ENCODE assay signal across 9 mouse cellular contexts in the genomic region with DNA sequence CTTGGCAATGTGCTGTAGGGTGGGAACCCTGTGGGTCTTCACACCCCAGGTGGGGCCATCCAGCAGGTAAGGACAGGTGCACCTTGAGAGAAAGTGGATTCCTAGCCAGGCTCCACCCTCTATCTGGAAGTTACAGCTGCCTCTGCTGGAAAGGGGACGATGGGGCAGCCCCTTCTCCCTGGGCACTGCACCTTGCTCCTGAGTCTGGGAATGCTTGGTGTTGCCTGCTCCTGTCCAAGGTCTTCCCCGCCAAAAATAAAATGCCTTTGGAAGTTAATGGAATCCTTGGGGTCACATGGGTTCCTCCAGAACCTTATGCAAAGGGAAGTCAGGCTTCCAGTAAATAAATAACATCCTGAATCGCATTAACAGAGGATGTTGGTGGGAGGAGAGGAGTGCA. TPM values are rescaled to one million over a fixed set of nuclear protein-coding genes. Genes with fewer than 3 reads are reported as not detected.
DNase-seq lines count a peak whose midpoint lies in the region; ATAC-seq and TF ChIP-seq lines count a peak whose summit lies in the region.
"Had no signal": no experiment of that assay in that cellular context is flagged by ENCODE, and none has a peak within 500 bp of the region (broad histone marks: within the 10 kb centered on the region; RNA-seq: fewer than 3 reads in every experiment).

No protein-coding gene starts in this region.

- no peak for ATAC-seq in hindbrain, embryonic 12.5 days (ENCODE audit: low FRiP score)
- no peak for ATAC-seq in hindbrain, embryonic 11.5 days (ENCODE audit: low FRiP score)
- no peak for ATAC-seq in forebrain, postnatal 0 days

- TF ChIP-seq CTCF in forebrain, postnatal 0 days (IDR thresholded peaks at IDR 0.05; ENCODE audit: low read depth): no peak

- H3K4me2 ChIP-seq in hindbrain, embryonic 12.5 days (replicated peaks): peak overlapping the region; percentile 97
- H3K4me2 ChIP-seq in hindbrain, embryonic 11.5 days (replicated peaks; ENCODE audit: low read depth, low read length): no peak overlapping the region
- peak overlapping the region; percentile 65 for H3K4me2 ChIP-seq in forebrain, postnatal 0 days (ENCODE audit: low read depth)

- no peak overlapping the region for H3K9ac ChIP-seq in hindbrain, embryonic 12.5 days
- no peak overlapping the region for H3K9ac ChIP-seq in hindbrain, embryonic 11.5 days (ENCODE audit: low read depth, low read length)
- H3K9ac ChIP-seq in forebrain, postnatal 0 days: peak overlapping the region; percentile 79; the same call in 1 of the 2 replicates

- H3K27ac ChIP-seq in hindbrain, embryonic 12.5 days: no peak overlapping the region
- H3K27ac ChIP-seq in hindbrain, embryonic 11.5 days (ENCODE audit: low read depth, low read length): no peak overlapping the region
- no peak overlapping the region for H3K27ac ChIP-seq in forebrain, postnatal 0 days (ENCODE audit: low read depth, low read length)

- H3K4me3 ChIP-seq in hindbrain, embryonic 12.5 days: peak overlapping the region; percentile 58; the same call in 1 of the 2 replicates
- no peak overlapping the region for H3K4me3 ChIP-seq in hindbrain, embryonic 11.5 days (ENCODE audit: low read depth, low read length)
- peak overlapping the region; percentile 66 for H3K4me3 ChIP-seq in forebrain, postnatal 0 days (ENCODE audit: low read depth, low read length)

- H3K36me3 ChIP-seq in hindbrain, embryonic 12.5 days: no peaks in the 10 kb centered on the region
- no peaks in the 10 kb centered on the region for H3K36me3 ChIP-seq in hindbrain, embryonic 11.5 days (ENCODE audit: control insufficient read depth, insufficient read depth, low read length)
- H3K36me3 ChIP-seq in forebrain, postnatal 0 days (ENCODE audit: insufficient read depth): no peaks in the 10 kb centered on the region

- WGBS in hindbrain, embryonic 12.5 days: 61% methylated on average over 3 of the region's 3 CpGs
- WGBS in hindbrain, embryonic 11.5 days: 67% methylated on average over 3 of the region's 3 CpGs
- 68% methylated on average over 3 of the region's 3 CpGs for WGBS in forebrain, postnatal 0 days

- H3K4me1 ChIP-seq in hindbrain, embryonic 12.5 days: peaks cover 4% of the 10 kb centered on the region; the same call in 1 of the 2 replicates
- H3K4me1 ChIP-seq in hindbrain, embryonic 11.5 days (replicated peaks; ENCODE audit: control insufficient read depth, insufficient read depth, low read length): no peaks in the 10 kb centered on the region
- peaks cover 9% of the 10 kb centered on the region for H3K4me1 ChIP-seq in forebrain, postnatal 0 days (ENCODE audit: insufficient read depth)

- H3K27me3 ChIP-seq in hindbrain, embryonic 12.5 days: peaks cover 17% of the 10 kb centered on the region
- H3K27me3 ChIP-seq in hindbrain, embryonic 11.5 days (ENCODE audit: control insufficient read depth, insufficient read depth, low read length): peaks cover 12% of the 10 kb centered on the region
- H3K27me3 ChIP-seq in forebrain, postnatal 0 days (ENCODE audit: insufficient read depth, low read length): no peaks in the 10 kb centered on the region

- H3K9me3 ChIP-seq in hindbrain, embryonic 12.5 days (replicated peaks): no peaks in the 10 kb centered on the region
- H3K9me3 ChIP-seq in hindbrain, embryonic 11.5 days (ENCODE audit: control insufficient read depth, low read length): no peaks in the 10 kb centered on the region
- H3K9me3 ChIP-seq in forebrain, postnatal 0 days (ENCODE audit: low read length): no peaks in the 10 kb centered on the region

- DNase-seq in hindbrain, embryonic 11.5 days (ENCODE audit: low spot score): no peak
- DNase-seq in cerebellum, postnatal 14 days: peak; percentile 3 to 13
- no peak for DNase-seq in forebrain, postnatal 0 days
- peak; percentile 14 to 47 for DNase-seq in kidney, postnatal 4 days
- DNase-seq in spleen, postnatal 14 days (ENCODE audit: low spot score in 2 of 2): no peak
- DNase-seq in frontal cortex, postnatal 25 days (ENCODE audit: low spot score in 2 of 2): no peak
- DNase-seq: heart, postnatal 14 days; layer of hippocampus, postnatal 36 days had no signal

RNA-seq across cellular contexts. Expression of a gene that starts 1.3 kb away (rescaled TPM):
- 5.9 and 7.8 TPM in 2 replicates for polyA plus RNA-seq in hindbrain, embryonic 12.5 days (2016; fragmentation: Nextera tagmentation; extraction: Ambion mirVana)
- polyA plus RNA-seq in hindbrain, embryonic 11.5 days (2014; fragmentation: Nextera tagmentation; extraction: Ambion mirVana): 1.2 TPM in 2 replicates
- 74.2 and 78.0 TPM in 2 replicates for total RNA-seq in forebrain, postnatal 0 days (2014; rRNA removed)
- polyA plus RNA-seq in forebrain, postnatal 0 days (2015; fragmentation: Nextera tagmentation; extraction: Ambion mirVana): 34.9 and 49.2 TPM in 2 replicates

Comparison
In these comparisons a context has a peak if more than half of its experiments do, and no peak if none do; other contexts are left out.
1. DNase-seq: peak in cerebellum, postnatal 14 days (2 of 2) and kidney, postnatal 4 days (2 of 2); none in hindbrain, embryonic 11.5 days (single experiment), forebrain, postnatal 0 days (single experiment), spleen, postnatal 14 days (0 of 2) and frontal cortex, postnatal 25 days (0 of 2).